Mouse (Mus musculus): Measurements from ENCODE around the gene Ambra1. TPM values are rescaled to one million over a fixed set of nuclear protein-coding genes. Genes with fewer than 3 reads are reported as not detected.
A peak's percentile ranks its signal among the peaks of the same experiment; 100 is the strongest.
"Not testable (repeated sequence)": the region's sequence is repeated elsewhere in the genome, so short reads cannot be mapped to it uniquely, and the experiment has no call there.

Ambra1 gene
- 10 to 100 TPM; 36.3 to 52.7 (median 40.8) TPM for total RNA-seq (2022)

DNA sequence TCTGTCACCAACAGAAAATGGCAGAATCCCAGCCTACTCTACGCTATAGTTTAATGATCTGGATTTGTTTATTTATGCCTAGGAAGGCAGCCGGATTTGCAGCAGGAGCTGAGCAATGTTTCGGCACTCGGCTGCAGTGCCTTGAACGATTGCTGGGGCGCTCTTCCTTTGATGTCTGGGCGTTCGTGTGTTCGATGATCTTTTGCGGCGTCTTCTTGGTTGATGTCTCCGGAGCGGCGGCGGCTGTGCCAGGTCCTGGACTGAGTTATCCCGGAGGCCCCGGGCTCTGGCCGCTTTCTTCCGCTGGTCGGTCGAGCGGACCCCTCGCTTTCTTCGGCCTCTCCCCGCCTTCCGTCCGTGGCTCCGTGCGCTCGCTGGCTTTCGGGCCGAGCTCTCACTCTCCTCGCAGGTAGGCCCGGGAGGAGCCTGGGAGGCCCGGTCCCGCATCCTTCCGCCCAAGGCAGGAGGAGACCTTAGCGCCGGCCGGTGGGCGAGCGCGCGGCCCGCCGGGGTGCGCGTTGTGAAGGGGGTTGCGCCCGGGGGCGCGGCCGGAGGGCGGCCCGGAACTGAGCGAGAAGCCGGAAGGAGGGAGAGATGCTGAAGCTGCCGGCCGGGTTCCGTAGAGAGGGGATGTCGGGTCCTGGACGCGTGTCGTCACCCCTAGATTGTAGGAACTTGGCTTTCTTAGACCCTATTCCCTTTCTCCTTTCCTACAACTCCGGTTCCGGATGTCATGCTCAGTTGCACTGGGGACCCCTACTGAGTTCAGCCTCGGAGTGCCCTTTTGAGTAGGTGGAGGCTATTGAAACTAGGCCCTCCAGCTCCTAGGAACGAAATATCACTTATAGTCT lies at the start of gene Ambra1:
TSS of gene Ambra1 (plus strand) at position 164 of the 851 bp plus-strand sequence.
- DNase-seq, result peak; percentile 80

DNA sequence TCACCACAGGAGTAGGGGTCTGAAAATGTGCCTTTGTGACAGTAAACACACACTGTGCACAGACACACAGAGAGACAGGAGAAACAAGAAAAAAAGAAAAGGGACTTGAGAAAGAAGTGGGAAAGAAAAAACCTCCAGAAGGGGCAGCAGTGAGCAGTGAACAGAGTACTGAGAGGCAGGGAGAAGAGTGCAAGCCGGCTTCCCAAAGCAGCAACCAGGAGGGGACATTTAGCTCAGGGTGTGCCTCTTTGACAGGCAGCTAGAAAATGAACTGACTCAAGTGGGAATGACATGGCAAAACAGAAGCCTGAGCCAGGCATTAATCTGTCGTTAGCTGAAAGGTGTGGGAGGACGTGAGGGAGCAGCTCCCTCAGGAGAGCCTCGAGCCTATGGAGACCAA lies 47.1 kb upstream of the Ambra1 start:
- no peak for DNase-seq

DNA sequence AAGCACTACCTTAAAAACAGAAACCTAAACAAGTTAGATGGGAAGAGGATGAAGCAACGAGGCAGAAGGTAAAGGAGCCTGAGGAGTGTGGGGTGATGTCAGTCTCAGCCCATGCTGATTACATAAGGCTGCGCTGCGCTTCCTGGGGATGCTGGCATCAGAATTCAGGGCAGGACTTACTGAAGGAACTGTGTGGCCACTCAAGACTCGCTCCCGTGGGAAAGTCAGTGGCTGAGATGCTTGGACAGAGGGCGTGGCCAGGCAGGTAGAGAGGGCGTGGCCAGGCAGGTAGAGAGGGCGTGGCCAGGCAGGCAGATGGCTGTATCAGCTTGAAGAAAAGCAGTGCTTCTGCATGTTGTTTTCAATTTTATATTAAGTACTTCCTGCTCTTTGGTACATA lies 46.0 kb upstream of the Ambra1 start:
- DNase-seq, result no peak

DNA sequence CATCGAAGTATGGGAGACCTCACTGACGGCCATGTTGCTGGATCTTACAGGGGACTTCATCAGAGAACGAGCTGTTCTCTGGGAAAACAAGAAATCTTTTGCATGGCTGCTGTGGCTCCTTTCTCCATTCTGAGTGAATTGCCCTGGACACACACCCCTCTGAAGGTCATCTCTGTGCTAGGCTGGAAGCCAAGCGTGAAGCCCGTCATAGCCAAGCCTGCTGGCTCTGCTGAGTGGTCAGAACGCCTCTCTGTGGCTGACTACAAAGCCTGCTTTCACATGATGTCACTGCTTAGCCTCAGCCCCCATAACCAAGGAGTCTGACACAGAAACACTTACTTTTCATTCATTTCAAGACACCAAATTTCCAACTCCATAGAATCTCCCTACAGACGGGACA lies 40.5 kb upstream of the Ambra1 start:
- peak; percentile 85 for DNase-seq

DNA sequence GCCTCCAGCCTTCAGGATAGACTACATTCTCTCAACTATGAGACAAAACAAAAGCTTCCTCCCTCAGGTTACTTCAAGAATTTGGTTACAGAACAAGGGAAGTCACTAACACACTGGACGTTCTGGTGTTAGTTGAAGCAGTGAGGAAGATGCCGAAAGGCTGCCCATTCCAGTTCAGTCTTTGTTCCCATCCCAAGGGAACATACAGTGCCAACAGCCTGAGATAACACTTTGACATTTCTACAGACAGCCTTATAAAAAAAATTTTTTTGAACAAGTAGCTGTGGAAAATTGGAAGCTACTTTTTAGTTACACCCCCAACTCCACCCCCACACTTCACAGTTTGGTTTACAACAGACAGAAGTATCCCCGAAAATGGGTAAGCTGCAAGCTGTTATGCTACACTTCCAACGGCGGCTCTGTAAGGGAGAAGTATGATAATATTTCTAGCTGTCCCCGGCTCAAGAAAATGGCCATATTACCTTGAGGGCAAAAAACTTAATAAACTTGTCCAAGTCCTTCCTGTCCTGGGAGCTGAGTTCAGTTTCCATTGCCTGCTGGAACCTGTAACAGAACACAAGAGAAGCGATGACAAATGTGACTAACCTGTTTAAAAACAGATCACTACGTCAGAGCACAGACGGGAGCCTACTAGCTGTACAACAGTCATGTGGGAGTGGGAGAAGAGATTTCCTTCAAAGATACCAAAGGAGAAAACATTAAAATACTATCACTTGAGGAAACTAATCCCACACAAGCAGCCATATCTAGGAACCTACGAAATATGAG lies 34.3 kb upstream of the Ambra1 start:
- DNase-seq, result no peak

DNA sequence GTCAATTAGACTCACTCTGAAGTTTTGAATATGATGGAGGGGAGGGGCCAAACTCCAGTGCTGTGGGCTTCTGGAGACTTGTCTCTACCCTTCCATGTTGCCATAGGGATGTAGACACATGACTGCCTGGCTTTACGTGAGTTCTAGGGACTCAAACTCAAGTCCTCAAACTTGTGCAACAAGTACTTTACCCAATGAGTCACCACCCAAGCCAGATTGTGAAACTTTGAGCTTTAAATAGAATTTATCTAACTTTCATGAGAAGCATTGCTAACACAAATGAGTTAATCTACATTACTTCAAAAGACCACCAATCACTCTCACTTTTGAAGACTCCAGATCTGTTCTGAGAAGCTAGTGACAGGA lies 33.7 kb upstream of the Ambra1 start:
- DNase-seq, result no peak

DNA sequence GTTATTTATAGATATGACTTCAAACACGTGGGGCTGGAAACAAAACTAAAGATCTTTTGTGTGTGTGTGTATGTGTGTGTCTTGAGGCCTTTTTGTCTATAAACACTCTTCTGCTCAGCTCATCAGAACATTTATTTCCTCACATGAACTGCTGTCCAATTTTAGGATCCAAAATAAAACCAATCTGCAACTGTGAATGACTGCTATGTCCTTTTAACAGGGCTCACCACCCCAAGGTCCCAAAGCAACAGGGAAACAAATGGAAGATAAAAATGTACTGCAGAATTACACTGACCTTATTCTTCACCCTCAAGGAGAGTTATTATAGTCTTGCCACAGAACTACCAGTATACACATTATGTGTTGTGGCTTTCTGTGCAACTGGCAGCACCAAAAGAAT lies 30.7 kb upstream of the Ambra1 start:
- DNase-seq, result no peak

DNA sequence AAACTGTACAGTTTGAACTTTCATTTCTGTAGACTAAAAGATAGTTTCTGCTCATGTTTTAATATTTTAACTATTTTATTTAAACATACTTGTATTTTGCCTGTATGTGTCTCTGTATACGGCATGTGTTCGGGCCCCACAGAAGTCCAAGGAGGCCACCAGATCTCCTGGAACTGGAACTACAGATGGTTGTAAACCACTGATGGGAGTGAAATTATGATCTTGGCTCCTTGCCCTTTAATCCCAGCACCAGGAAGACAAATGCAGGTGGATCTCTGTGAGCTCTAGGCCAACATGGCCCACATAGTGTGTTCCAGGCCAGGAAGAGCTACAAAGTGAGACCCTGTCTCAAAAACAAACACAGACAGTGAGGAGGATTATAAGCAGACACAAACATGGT lies 28.6 kb upstream of the Ambra1 start:
- DNase-seq, result no peak

DNA sequence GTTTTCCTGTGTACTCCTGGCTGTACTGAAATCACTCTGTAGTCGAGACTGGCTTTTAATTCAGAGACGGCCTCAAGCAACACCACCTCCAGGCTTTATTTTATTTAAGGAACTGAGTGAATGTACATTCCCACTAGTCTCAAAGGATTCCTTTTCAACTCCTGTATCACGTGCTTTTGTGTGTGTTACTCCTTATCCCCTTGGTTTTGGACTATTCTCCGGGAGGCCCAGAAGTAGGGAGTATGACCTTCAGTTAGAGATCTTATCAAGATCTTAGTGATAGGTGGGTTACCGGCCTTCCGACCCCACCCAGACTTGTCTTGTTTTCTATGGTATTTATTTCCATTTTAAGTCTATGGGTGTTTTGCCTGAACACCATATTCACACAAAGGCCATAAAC lies 24.2 kb upstream of the Ambra1 start:
- DNase-seq, result no peak

DNA sequence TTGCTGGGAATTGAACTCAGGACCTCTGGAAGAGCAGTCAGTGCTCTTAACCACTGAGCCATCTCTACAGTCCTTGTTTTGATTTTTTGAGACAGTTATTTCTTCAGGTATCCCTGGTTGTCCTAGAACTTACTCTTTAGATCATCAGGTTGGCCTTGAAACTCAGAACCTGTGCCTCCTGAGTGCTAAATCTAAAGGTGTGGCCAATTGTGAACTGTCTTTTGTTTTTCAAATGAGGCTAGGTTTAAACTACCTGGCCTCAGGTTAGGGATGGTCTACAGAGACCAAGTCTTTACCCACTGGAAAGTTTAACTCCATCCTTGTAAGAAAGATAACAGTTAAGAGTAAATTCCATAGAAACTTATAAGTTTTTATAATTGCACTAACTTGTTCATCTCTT lies 23.5 kb upstream of the Ambra1 start:
- DNase-seq, result no peak

DNA sequence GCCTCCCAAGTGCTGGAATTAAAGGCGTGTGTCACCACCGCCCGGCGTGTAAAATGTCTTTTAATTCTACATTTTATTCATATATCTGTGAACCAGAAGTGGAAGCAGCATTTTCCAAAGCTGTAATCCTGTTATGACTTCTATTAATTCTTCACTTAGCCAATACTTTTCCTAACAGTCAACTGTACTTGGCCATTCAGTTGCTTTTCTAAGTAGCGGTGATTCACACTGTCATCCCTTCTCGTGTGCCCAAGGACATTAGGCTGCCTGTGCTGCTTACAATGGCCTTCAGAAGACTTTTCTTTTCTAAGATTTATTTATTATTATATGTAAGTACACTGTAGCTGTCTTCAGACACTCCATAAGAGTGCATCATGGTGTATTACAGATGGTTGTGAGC lies 21.6 kb upstream of the Ambra1 start:
- DNase-seq, result peak; percentile 46

DNA sequence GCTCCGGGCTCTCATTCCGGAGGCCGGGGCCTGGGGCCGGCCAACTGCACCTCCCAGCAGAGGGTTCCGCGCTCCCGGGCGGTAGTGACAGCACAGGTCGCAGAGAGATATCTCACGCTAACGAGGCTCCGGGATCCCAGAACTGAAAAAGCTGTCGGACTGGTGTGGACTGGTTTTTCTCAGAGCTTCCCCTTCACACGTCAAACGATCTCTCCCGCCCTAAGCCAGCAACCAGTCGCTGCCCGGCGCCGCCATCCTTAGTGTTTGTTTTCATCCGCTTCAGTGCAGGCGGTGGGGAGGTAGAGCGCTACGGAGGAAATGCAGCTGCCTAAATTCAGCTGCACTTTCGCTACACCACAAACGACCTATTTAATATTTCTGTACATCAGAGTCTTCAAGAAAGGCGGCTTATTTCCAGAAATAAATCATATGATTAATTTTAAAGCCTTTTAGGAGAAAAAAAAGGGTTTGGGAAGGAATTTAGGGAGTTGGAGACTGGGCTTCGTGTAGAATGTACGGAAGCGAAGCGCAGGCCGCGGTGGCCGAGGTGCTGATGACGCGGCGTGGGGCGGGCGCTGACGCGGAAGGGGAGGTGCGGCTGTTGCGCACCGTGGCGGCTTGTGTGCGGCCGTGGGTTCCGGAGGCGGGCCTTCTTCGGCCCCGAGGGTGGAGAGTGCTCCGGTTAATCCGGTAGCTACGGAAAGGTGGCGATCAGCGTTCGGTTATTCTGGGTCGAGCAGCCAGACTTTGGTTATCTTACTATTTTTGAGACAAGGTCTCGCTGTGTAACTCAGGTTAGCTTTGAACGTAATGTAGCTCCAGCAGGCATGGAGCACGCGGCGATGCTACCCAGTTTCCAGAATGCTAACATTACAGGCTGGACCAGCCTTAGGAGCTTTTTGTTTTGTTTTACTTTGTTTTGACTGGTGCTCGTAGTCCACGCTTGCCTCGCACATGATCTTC lies 19.4 kb upstream of the Ambra1 start, which contains the start of the genes Atg13 and Harbi1:
TSS of gene Atg13 (minus strand) at position 305 of the 963 bp plus-strand sequence.
TSS of gene Harbi1 (plus strand) at position 581 of the 963 bp plus-strand sequence.
- DNase-seq, result peak; percentile 89

DNA sequence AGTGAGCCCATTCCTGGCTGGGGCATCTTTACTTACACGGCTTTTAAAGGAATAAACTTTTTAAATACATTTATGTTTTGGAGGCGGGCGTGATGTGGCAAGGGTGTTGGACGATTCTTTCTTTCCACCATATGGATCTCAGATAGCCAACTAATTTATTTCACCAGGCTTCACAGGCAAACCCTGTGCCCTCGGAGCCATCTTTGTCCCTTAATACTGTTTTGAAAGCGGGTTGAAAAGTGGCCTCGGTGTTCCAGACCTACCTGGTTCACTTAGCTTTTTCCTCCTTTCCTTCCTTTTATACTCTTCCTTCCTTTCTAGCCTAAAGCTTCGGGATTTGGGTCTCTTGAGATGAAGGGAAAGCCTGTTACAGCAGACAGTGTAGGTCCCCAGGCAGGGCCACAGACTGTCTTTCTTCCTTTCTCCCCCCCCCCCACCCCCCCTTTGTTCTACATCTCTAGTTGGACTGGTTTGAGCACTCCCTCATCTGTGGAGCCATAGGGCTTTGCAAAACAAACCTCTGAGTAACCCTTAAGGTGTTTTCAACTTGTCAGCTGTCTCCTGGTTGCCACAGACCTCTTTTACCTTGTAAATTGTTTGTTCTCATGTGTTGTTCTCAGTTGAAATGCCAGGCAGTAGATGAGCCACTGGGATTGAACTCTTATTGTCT lies 18.5 kb upstream of the Ambra1 start:
- no peak for DNase-seq

DNA sequence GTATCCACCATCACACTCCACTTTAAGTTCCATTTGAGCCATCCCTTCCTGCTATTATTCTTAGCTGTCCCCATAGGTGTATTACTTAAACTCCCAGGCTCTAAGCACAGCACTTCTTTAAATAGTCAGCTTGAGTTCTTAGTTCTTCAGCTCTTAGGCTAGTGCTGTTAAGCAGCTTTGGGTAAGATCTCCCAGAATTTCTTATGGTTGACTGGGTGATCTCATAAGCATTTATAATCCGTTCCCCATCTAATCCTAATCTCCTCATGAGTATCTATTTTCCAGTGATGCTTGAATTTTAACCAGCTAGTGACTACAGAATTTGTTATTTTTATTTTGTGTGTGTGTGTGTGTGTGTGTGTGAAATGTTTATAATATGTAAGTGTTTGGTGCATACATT lies 15.0 kb upstream of the Ambra1 start:
- DNase-seq, result no peak

DNA sequence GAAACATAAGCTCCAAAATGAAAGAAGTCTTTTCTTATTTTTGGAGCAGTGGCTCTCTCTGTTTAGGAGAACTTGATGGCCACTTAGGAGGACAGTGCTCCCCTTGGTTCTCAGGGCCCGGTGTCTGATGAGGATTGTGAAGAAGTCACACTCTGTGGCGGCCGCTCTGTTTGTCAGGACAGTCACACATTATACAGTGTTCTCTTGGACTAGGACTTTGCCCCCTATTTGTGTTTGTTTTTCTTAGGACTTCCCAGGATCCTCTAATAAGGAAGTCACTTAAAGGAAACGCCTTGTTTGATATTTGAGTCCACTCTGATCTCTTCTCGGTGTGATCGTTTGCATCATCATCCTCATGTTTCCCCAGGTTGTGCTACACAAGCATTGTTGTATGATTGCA lies 11.7 kb upstream of the Ambra1 start:
- DNase-seq, result no peak

DNA sequence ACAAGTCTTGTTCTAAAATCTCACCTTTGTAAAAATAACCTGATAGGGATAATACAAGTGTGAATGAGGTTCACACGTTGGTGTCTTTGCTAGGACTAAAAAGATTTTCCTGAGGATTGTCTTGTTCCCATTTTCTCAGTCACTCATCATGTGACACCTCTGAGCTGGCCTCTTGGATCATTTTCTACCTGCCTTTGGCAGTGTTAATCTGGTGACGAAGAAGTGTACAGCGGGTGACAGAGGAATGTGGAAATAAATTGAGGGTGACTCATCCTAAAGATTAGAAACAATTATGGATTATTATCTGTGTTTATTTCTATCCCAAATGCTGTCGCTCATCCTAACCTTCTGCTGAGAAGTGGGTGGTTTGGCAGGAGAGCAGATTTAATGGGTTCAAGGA lies 6.6 kb upstream of the Ambra1 start:
- DNase-seq, result no peak

DNA sequence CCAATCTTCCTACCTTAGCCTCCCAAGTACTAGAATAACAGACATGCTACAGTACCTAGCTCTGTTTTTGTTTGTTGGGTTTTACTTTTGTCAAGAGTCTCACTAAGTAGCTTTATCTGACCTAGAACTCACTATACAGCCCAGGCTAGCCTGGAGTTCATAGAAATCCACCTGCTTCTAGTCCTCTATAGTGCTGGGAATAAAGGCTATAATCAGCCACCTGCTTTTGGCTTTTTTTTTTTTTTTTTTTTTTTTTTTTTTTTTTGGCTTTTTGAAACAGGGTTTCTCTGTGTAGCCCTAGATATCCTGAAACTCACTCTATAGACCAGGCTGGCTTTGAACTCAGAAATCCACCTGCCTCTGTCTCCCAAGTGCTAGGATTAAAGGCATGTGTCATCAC lies 6.0 kb upstream of the Ambra1 start:
- DNase-seq, result no peak

DNA sequence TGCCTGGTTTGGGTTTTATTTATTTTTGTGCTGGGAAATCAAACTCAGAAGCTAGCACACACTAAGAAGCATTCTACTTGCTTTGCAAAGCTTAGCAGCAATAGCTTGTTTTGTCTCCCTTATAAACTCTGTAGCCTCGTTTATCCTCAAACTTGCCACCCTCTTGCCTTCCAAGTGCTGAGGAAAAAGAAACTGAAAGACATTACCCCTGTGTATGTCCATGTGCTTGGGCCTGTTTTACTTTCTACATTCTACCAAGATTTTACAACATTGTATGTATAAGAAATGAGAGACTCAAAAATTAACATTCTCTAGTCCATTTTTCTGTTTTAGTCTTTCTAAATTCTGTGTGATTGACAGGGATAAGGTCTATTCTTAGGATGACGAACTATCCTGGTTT lies 5.2 kb upstream of the Ambra1 start:
- DNase-seq, result no peak

DNA sequence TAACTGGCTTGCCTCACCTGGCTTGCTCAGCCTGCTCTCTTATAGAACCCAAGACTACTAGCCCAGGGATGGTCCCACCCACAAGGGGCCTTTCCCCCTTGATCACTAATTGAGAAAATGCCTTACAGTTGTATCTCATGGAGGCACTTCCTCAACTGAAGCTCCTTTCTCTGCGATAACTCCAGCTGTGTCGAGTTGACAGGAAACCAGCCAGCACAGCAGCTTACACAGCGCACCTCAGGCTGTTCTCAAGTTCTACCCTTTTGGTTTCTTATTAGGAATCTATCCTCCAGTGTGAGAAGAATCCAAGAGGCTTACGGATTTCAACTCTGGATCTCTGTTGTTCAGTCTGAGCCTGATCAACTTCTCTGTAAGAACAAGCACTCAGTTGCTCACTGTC lies 4.5 kb upstream of the Ambra1 start:
- DNase-seq, result not testable (repeated sequence)

DNA sequence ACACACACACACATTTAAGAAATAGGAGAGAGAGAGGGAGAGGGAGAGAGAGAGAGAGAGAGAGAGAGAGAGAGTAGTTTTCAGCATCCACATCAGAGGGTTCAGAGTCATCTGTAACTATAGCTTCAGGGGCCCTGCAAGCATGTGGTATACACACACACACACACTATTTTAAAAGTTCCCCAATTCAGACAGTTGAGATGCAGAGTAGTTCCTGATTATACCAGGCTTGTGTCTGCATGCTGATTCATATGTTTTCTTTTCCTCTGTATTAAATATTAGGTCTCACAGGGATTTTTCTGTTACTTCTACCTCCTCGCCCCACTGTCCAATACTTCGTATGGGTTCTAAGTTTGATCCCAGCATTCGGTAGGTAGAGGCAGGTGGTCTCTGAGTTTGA lies 2.9 kb upstream of the Ambra1 start:
- no peak for DNase-seq

DNA sequence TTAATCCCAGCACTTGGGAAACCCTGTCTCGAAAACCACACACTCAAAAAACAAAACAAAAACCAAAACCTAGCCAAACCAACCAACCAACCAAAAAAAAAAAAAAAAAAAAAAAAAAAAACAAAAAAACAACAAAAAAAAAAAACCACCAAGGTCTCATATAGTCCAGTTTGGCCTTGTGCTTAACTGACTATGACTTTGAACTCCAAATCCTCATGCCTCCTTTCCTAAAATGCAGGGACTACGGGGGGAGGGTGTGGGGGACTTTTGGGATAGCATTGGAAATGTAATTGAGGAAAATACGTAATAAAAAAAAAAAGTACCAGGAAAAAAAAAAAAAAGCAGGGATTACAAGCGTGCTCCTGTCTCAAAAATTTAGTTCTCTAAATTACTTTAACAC lies 363 bp upstream of the Ambra1 start:
- no peak for DNase-seq

DNA sequence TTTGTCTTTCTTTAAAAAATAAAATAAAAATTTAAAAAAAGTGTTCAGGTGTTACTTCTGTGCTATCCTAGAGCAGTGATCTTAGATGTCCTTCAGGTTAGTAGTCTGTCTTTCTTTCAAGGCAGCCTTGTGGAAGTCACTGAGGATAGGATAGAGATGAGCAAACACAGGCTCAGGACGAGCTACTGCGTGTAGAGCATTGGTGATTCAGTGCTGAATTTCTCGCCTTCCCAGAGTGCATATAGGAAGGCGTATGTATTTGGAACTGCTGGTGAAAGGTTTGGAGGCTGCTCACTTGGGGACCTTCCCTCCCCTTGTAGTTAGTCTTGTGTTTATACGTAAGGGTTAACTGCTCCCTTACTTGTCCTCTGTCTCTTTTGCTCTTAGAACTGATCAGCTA lies 5.3 kb downstream of the Ambra1 start:
- DNase-seq, result no peak
